Mouse (Mus musculus): ENCODE data around the gene Gm1993. TPM values are rescaled to one million over a fixed set of nuclear protein-coding genes. Genes with fewer than 3 reads are reported as not detected.
"Not testable (repeated sequence)": the region's sequence is repeated elsewhere in the genome, so short reads cannot be mapped to it uniquely, and the experiment has no call there.

Gm1993 gene
- not detected in 2 replicates for polyA plus RNA-seq (2015; fragmentation: Nextera tagmentation; extraction: Ambion mirVana)

GRCm38 (mm10) chrX:25570352-25570751 is at the start of gene Gm1993:
Gene Gm1993 (minus strand): TSS chrX:25570452.
- not testable (repeated sequence) for H3K27ac ChIP-seq (replicated peaks); H3K9me3 ChIP-seq (replicated peaks); ATAC-seq (ENCODE audit: low FRiP score); H3K4me1 ChIP-seq; H3K36me3 ChIP-seq; H3K27me3 ChIP-seq (replicated peaks); H3K4me2 ChIP-seq; H3K4me3 ChIP-seq (replicated peaks); H3K9ac ChIP-seq (replicated peaks)
- 86% methylated on average over 7 of the region's 7 CpGs for WGBS
